20 mouse cellular contexts compared by ENCODE assay signal in genomic region chr6:148918841-148919398, GRCm38 (mm10). TPM values are rescaled to one million over a fixed set of nuclear protein-coding genes. Genes with fewer than 3 reads are reported as not detected.
DNase-seq lines count a peak whose midpoint lies in the region; ATAC-seq and TF ChIP-seq lines count a peak whose summit lies in the region.
"Had no signal": no experiment of that assay in that cellular context is flagged by ENCODE, and none has a peak within 500 bp of the region (broad histone marks: within the 10 kb centered on the region; RNA-seq: fewer than 3 reads in every experiment).

No protein-coding gene starts in this region.

- H3K4me1 ChIP-seq in forebrain, embryonic 11.5 days (replicated peaks; ENCODE audit: control insufficient read depth, insufficient read depth, low read length): peaks cover 2% of the 10 kb centered on the region; the same call in 1 of the 2 replicates
- H3K4me1 ChIP-seq in forebrain, embryonic 10.5 days: peaks cover 21% of the 10 kb centered on the region
- no peaks in the 10 kb centered on the region for H3K4me1 ChIP-seq in ES-Bruce4 (ENCODE audit: control insufficient read depth, insufficient read depth, low read length)
- H3K4me1 ChIP-seq in forebrain, embryonic 16.5 days (replicated peaks; ENCODE audit: control insufficient read depth, insufficient read depth, low read length): no peaks in the 10 kb centered on the region
- no peaks in the 10 kb centered on the region for H3K4me1 ChIP-seq in heart, adult 2 months (ENCODE audit: control insufficient read depth, insufficient read depth, low read length)
- H3K4me1 ChIP-seq in midbrain, postnatal 0 days (ENCODE audit: insufficient read depth, low read length): no peaks in the 10 kb centered on the region
- H3K4me1 ChIP-seq: heart, embryonic 15.5 days; hindbrain, embryonic 13.5 days; intestine, embryonic 15.5 days had no signal

- no peak overlapping the region for H3K4me2 ChIP-seq in forebrain, embryonic 11.5 days (ENCODE audit: low read depth, low read length, severe bottlenecking)
- no peak overlapping the region for H3K4me2 ChIP-seq in forebrain, embryonic 16.5 days (ENCODE audit: low read length)
- no peak overlapping the region for H3K4me2 ChIP-seq in midbrain, postnatal 0 days (ENCODE audit: low read depth, low read length, poor library complexity, severe bottlenecking)
- H3K4me2 ChIP-seq: embryonic facial prominence, embryonic 13.5 days; heart, embryonic 11.5 days; heart, embryonic 15.5 days; hindbrain, embryonic 13.5 days; intestine, embryonic 15.5 days had no signal

- H3K4me3 ChIP-seq in forebrain, embryonic 11.5 days (ENCODE audit: low read depth, low read length): no peak overlapping the region
- H3K4me3 ChIP-seq in forebrain, embryonic 10.5 days: no peak overlapping the region
- H3K4me3 ChIP-seq in ES-Bruce4 (ENCODE audit: low read depth, low read length): no peak overlapping the region
- no peak overlapping the region for H3K4me3 ChIP-seq in forebrain, embryonic 16.5 days (replicated peaks; ENCODE audit: low read length)
- H3K4me3 ChIP-seq in heart, adult 2 months: no peak overlapping the region
- no peak overlapping the region for H3K4me3 ChIP-seq in midbrain, postnatal 0 days (ENCODE audit: low read depth, low read length)
- H3K4me3 ChIP-seq: embryonic facial prominence, embryonic 13.5 days; heart, embryonic 15.5 days; hindbrain, embryonic 13.5 days; intestine, embryonic 15.5 days had no signal

- TF ChIP-seq CTCF in ES-Bruce4 (IDR thresholded peaks at IDR 0.05; ENCODE audit: low read depth, low read length): no peak
- TF ChIP-seq CTCF in heart, adult 2 months (IDR thresholded peaks at IDR 0.05): no peak
- no peak for TF ChIP-seq CTCF in midbrain, postnatal 0 days (IDR thresholded peaks at IDR 0.05)

- H3K9ac ChIP-seq in forebrain, embryonic 11.5 days (ENCODE audit: low read length): no peak overlapping the region
- H3K9ac ChIP-seq in ES-Bruce4 (ENCODE audit: low read depth, poor library complexity, severe bottlenecking): no peak overlapping the region
- no peak overlapping the region for H3K9ac ChIP-seq in forebrain, embryonic 16.5 days (replicated peaks; ENCODE audit: low read depth, low read length)
- no peak overlapping the region for H3K9ac ChIP-seq in heart, adult 2 months (ENCODE audit: low read depth, low read length)
- no peak overlapping the region for H3K9ac ChIP-seq in midbrain, postnatal 0 days (replicated peaks; ENCODE audit: low read length, poor library complexity, severe bottlenecking)
- H3K9ac ChIP-seq: embryonic facial prominence, embryonic 13.5 days; heart, embryonic 15.5 days; hindbrain, embryonic 13.5 days; intestine, embryonic 15.5 days had no signal

- H3K9me3 ChIP-seq in forebrain, embryonic 11.5 days (ENCODE audit: control insufficient read depth, low read length): no peaks in the 10 kb centered on the region
- H3K9me3 ChIP-seq in forebrain, embryonic 10.5 days: no peaks in the 10 kb centered on the region
- H3K9me3 ChIP-seq in ES-Bruce4 (replicated peaks; ENCODE audit: control insufficient read depth, insufficient read depth, low read length, poor library complexity, severe bottlenecking): no peaks in the 10 kb centered on the region
- H3K9me3 ChIP-seq in forebrain, embryonic 16.5 days (ENCODE audit: control insufficient read depth, low read length): no peaks in the 10 kb centered on the region
- no peaks in the 10 kb centered on the region for H3K9me3 ChIP-seq in midbrain, postnatal 0 days (ENCODE audit: low read length)
- H3K9me3 ChIP-seq: embryonic facial prominence, embryonic 13.5 days; heart, embryonic 15.5 days; hindbrain, embryonic 13.5 days; intestine, embryonic 15.5 days had no signal

- TF ChIP-seq POLR2A in ES-Bruce4 (IDR thresholded peaks at IDR 0.05; ENCODE audit: insufficient read depth, low read length): no peak
- TF ChIP-seq POLR2A in heart, adult 2 months (IDR thresholded peaks at IDR 0.05; ENCODE audit: insufficient read depth, low read depth, low read length): no peak

- intact Hi-C loops in heart, adult 2 months (cut with DNase I): loop anchor here (5.0 kb wide), 1 partner anchor 702 kb away; no protein-coding TSS in a partner anchor

- H3K36me3 ChIP-seq in forebrain, embryonic 11.5 days (ENCODE audit: control insufficient read depth, insufficient read depth, low read length): no peaks in the 10 kb centered on the region; the same call in 1 of the 2 replicates
- peaks cover 39% of the 10 kb centered on the region for H3K36me3 ChIP-seq in forebrain, embryonic 10.5 days (replicated peaks)
- peaks cover 30% of the 10 kb centered on the region for H3K36me3 ChIP-seq in ES-Bruce4 (ENCODE audit: control insufficient read depth, insufficient read depth, low read length, poor library complexity, severe bottlenecking)
- peaks cover 9% of the 10 kb centered on the region; the same call in 1 of the 2 replicates for H3K36me3 ChIP-seq in forebrain, embryonic 16.5 days (ENCODE audit: control insufficient read depth, insufficient read depth)
- no peaks in the 10 kb centered on the region for H3K36me3 ChIP-seq in heart, adult 2 months (ENCODE audit: control insufficient read depth, insufficient read depth, low read length)
- no peaks in the 10 kb centered on the region for H3K36me3 ChIP-seq in midbrain, postnatal 0 days (ENCODE audit: insufficient read depth, low read length)

- peak overlapping the region; percentile 43 for H3K27ac ChIP-seq in forebrain, embryonic 11.5 days (ENCODE audit: low read depth, low read length)
- H3K27ac ChIP-seq in forebrain, embryonic 10.5 days: no peak overlapping the region
- H3K27ac ChIP-seq in ES-Bruce4 (ENCODE audit: insufficient read depth, low read length): peak overlapping the region; percentile 79
- no peak overlapping the region for H3K27ac ChIP-seq in forebrain, embryonic 16.5 days (ENCODE audit: low read length)
- H3K27ac ChIP-seq in heart, adult 2 months: no peak overlapping the region
- no peak overlapping the region for H3K27ac ChIP-seq in midbrain, postnatal 0 days (ENCODE audit: low read depth, low read length)
- H3K27ac ChIP-seq: embryonic facial prominence, embryonic 13.5 days; heart, embryonic 15.5 days; hindbrain, embryonic 13.5 days; hindbrain, postnatal 0 days; intestine, embryonic 15.5 days had no signal

- no peak for TF ChIP-seq EP300 in ES-Bruce4 (IDR thresholded peaks at IDR 0.05; ENCODE audit: insufficient read depth, low read depth, low read length)
- TF ChIP-seq EP300 in heart, adult 2 months (IDR thresholded peaks at IDR 0.05; ENCODE audit: insufficient read depth, low read depth, low read length): no peak

- no peaks in the 10 kb centered on the region for H3K27me3 ChIP-seq in forebrain, embryonic 11.5 days (ENCODE audit: control insufficient read depth, insufficient read depth, low read length)
- no peaks in the 10 kb centered on the region for H3K27me3 ChIP-seq in forebrain, embryonic 10.5 days (ENCODE audit: poor library complexity, severe bottlenecking)
- no peaks in the 10 kb centered on the region for H3K27me3 ChIP-seq in ES-Bruce4 (ENCODE audit: control insufficient read depth, insufficient read depth, low read length, poor library complexity, severe bottlenecking)
- H3K27me3 ChIP-seq in forebrain, embryonic 16.5 days (replicated peaks; ENCODE audit: control insufficient read depth, insufficient read depth, low read length): no peaks in the 10 kb centered on the region
- no peaks in the 10 kb centered on the region for H3K27me3 ChIP-seq in heart, adult 2 months (ENCODE audit: control insufficient read depth, insufficient read depth, low read length)
- H3K27me3 ChIP-seq in midbrain, postnatal 0 days (ENCODE audit: insufficient read depth, low read length): no peaks in the 10 kb centered on the region
- H3K27me3 ChIP-seq: embryonic facial prominence, embryonic 13.5 days; heart, embryonic 15.5 days; hindbrain, embryonic 13.5 days; intestine, embryonic 15.5 days had no signal

- peak; percentile 50 for ATAC-seq in forebrain, embryonic 11.5 days (replicated peaks; ENCODE audit: low FRiP score)
- peak; percentile 54; the same call in 1 of the 2 replicates for ATAC-seq in forebrain, embryonic 16.5 days
- no peak for ATAC-seq in midbrain, postnatal 0 days (ENCODE audit: low FRiP score)
- ATAC-seq: activated CD4-positive, CD25-positive, alpha-beta regulatory T cell, adult 4 months; hindbrain, postnatal 0 days had no signal

- H3K79me2 ChIP-seq in heart, adult 2 months (replicated peaks; ENCODE audit: control insufficient read depth, insufficient read depth, low read length): no peaks in the 10 kb centered on the region

- no peak for DNase-seq in forebrain, embryonic 11.5 days (ENCODE audit: low spot score)
- no peak for DNase-seq in forebrain, embryonic 10.5 days (ENCODE audit: extremely low spot score, low spot score)
- peak; percentile 64 for DNase-seq in R1 (ENCODE audit: low read depth, low spot score)
- DNase-seq in heart, adult 2 months: no peak
- no peak for DNase-seq in midbrain, postnatal 0 days (ENCODE audit: low spot score)
- DNase-seq: adrenal gland, postnatal 14 days; cerebellum, adult 18-20 months; cerebellum, postnatal 14 days; gastrocnemius, postnatal 10 days; heart, adult 18-20 months; heart, postnatal 14 days had no signal

RNA-seq across cellular contexts. Expression of gene Caprin2, which starts 22.9 kb away (rescaled TPM):
- polyA plus RNA-seq in forebrain, embryonic 11.5 days (2014; fragmentation: Nextera tagmentation; extraction: Ambion mirVana): 14.1 and 15.8 TPM in 2 replicates
- 18.9 and 21.3 TPM in 2 replicates for polyA plus RNA-seq in forebrain, embryonic 10.5 days (2016; fragmentation: Nextera tagmentation; extraction: Ambion mirVana)
- polyA plus RNA-seq in ES-Bruce4 (2011; ENCODE audit: insufficient read depth, insufficient read length, low read depth, missing spikeins): 44.0 and 44.6 TPM in 2 replicates
- polyA plus RNA-seq in forebrain, embryonic 16.5 days (2015; fragmentation: Nextera tagmentation; extraction: Ambion mirVana): 9.2 and 11.6 TPM in 2 replicates
- total RNA-seq in heart, adult 2 months (2021): 1 to 10 TPM; 4.1 to 4.2 TPM
- 4.0 and 7.4 TPM in 2 replicates for polyA plus RNA-seq in heart, adult 2 months (2012; rRNA removed)
- 13.6 and 18.0 TPM in 2 replicates for total RNA-seq in midbrain, postnatal 0 days (2014; rRNA removed)
- polyA plus RNA-seq in midbrain, postnatal 0 days (2015; fragmentation: Nextera tagmentation; extraction: Ambion mirVana): 5.9 and 6.5 TPM in 2 replicates

RNA-seq across cellular contexts. Expression of gene Sinhcaf, which starts 27.3 kb away (rescaled TPM):
- polyA plus RNA-seq in forebrain, embryonic 11.5 days (2014; fragmentation: Nextera tagmentation; extraction: Ambion mirVana): 292 and 305 TPM in 2 replicates
- 333 and 368 TPM in 2 replicates for polyA plus RNA-seq in forebrain, embryonic 10.5 days (2016; fragmentation: Nextera tagmentation; extraction: Ambion mirVana)
- polyA plus RNA-seq in ES-Bruce4 (2011; ENCODE audit: insufficient read depth, insufficient read length, low read depth, missing spikeins): 406 and 461 TPM in 2 replicates
- polyA plus RNA-seq in forebrain, embryonic 16.5 days (2015; fragmentation: Nextera tagmentation; extraction: Ambion mirVana): 106 and 127 TPM in 2 replicates
- total RNA-seq in heart, adult 2 months (2021): 1 to 10 TPM; 2.7 to 5.0 TPM
- 1.3 and 2.1 TPM in 2 replicates for polyA plus RNA-seq in heart, adult 2 months (2012; rRNA removed)
- 10.4 and 10.5 TPM in 2 replicates for total RNA-seq in midbrain, postnatal 0 days (2014; rRNA removed)
- polyA plus RNA-seq in midbrain, postnatal 0 days (2015; fragmentation: Nextera tagmentation; extraction: Ambion mirVana): 7.3 and 9.3 TPM in 2 replicates

Comparison
In these comparisons a context has a peak if more than half of its experiments do, and no peak if none do; other contexts are left out.
1. H3K27ac ChIP-seq: peak in forebrain, embryonic 11.5 days (single experiment) and ES-Bruce4 (single experiment); none in forebrain, embryonic 10.5 days (single experiment), forebrain, embryonic 16.5 days (single experiment), heart, adult 2 months (single experiment) and midbrain, postnatal 0 days (single experiment).
2. RNA of gene Sinhcaf, which starts 27.3 kb away (polyA plus RNA-seq): 406 to 461 TPM in ES-Bruce4, 333 to 368 TPM in forebrain, embryonic 10.5 days, 292 to 305 TPM in forebrain, embryonic 11.5 days and 106 to 127 TPM in forebrain, embryonic 16.5 days; 7.3 to 9.3 TPM in midbrain, postnatal 0 days and 1.3 to 2.1 TPM in heart, adult 2 months; every median in the first group is over 10 times any median in the second.